Mouse (Mus musculus) G1E (cell line): ENCODE measurements around the gene Frmpd4.

Source experiments
- CTCF ChIP-seq: IDR thresholded peaks from 2 replicates; pipeline ENCODE4 v1.5.1; 2012; ENCODE audit warnings: low read depth, low read length, inconsistent platforms, mixed read lengths
- GATA1 ChIP-seq: IDR thresholded peaks from 2 replicates; pipeline ENCODE4 v1.6.1; 2012; ENCODE audit warnings: borderline replicate concordance, low read length, inconsistent platforms, mixed read lengths
- POLR2AphosphoS5 ChIP-seq: IDR thresholded peaks from 2 replicates; pipeline ENCODE4 v1.6.1; 2012; ENCODE audit warnings: low read depth, low read length, inconsistent platforms; ENCODE audit not compliant: insufficient replicate concordance
- TAL1 ChIP-seq: conservative IDR thresholded peaks from 2 replicates; pipeline ENCODE4 v1.6.1; 2012; ENCODE audit warnings: low read depth, low read length, inconsistent platforms, mixed read lengths

DNA sequence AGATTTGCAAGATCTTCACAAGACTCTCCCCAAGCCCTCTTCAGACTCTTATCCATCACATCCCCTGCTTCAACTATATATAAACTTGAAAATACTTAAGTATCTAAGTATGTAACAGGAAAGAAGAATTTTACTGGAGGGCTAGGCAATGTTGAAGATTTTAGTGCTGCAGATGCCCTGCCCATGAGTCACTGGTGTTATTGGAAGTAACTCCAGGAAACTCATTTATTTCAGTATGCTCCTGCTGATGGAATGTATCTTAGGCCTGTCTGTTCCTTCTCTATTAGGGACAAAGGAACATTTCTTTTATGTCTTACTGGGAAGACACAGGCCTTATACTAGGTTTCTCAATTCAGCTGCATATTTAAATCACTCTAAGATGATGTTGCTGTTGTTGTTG lies 592.2 kb downstream of the Frmpd4 start:
- no peak for TF ChIP-seq CTCF
- no peak for TF ChIP-seq TAL1
- no peak for TF ChIP-seq GATA1
- no peak for TF ChIP-seq POLR2AphosphoS5
